Mouse (Mus musculus): ENCODE data around the gene Babam2. TPM values are rescaled to one million over a fixed set of nuclear protein-coding genes. Genes with fewer than 3 reads are reported as not detected.

Gene Babam2
- total RNA-seq (2021): 10 to 100 TPM; 37.5 to 48.5 TPM

GRCm38 (mm10) chr5:31697644-31698296 lies at the start of gene Babam2:
Gene Babam2, plus strand, starts transcription at chr5:31697684.
- peak; percentile 91 to 94 for DNase-seq (ENCODE audit: low spot score in 2 of 2)
- intact Hi-C loops (cut with DNase I): loop anchor here (2.0 to 5.0 kb wide), 3 partner anchors 125 to 437 kb away; partner anchors contain the start of gene Fosl2

GRCm38 (mm10) chr5:31650518-31651288 lies 46.8 kb upstream of the Babam2 start:
- intact Hi-C loops (cut with DNase I): no loop called here
- no peak for DNase-seq (ENCODE audit: low spot score in 2 of 2)

- no peak for DNase-seq (ENCODE audit: low spot score in 2 of 2)
- intact Hi-C loops (cut with DNase I): no loop called here
These were observed 41.7 kb upstream of the Babam2 start for GRCm38 (mm10) chr5:31655688-31656190.

- DNase-seq (ENCODE audit: low spot score in 2 of 2): no peak
- intact Hi-C loops (cut with DNase I): no loop called here
These were observed 31.3 kb upstream of the Babam2 start for GRCm38 (mm10) chr5:31666176-31666575.

GRCm38 (mm10) chr5:31668325-31668968 lies 29.0 kb upstream of the Babam2 start:
- intact Hi-C loops (cut with DNase I): no loop called here
- no peak for DNase-seq (ENCODE audit: low spot score in 2 of 2)

- DNase-seq (ENCODE audit: low spot score in 2 of 2): no peak
- intact Hi-C loops (cut with DNase I): no loop called here
These were observed 27.5 kb upstream of the Babam2 start for GRCm38 (mm10) chr5:31669984-31670383.

- DNase-seq (ENCODE audit: low spot score in 2 of 2): no peak
- intact Hi-C loops (cut with DNase I): no loop called here
These were observed 26.3 kb upstream of the Babam2 start for GRCm38 (mm10) chr5:31671137-31671536.

GRCm38 (mm10) chr5:31673431-31673830 lies 24.1 kb upstream of the Babam2 start:
- intact Hi-C loops (cut with DNase I): no loop called here
- no peak for DNase-seq (ENCODE audit: low spot score in 2 of 2)

GRCm38 (mm10) chr5:31678000-31678399 lies 19.5 kb upstream of the Babam2 start:
- no peak for DNase-seq (ENCODE audit: low spot score in 2 of 2)
- intact Hi-C loops (cut with DNase I): no loop called here

GRCm38 (mm10) chr5:31680183-31680582 lies 17.3 kb upstream of the Babam2 start:
- intact Hi-C loops (cut with DNase I): no loop called here

GRCm38 (mm10) chr5:31682305-31682704 lies 15.2 kb upstream of the Babam2 start:
- intact Hi-C loops (cut with DNase I): no loop called here
- DNase-seq (ENCODE audit: low spot score in 2 of 2): no peak

More at GRCm38 (mm10) chr5:31680183-31680582, 17.3 kb upstream of the Babam2 start:
- DNase-seq (ENCODE audit: low spot score in 2 of 2): no peak

GRCm38 (mm10) chr5:31686040-31686439 lies 11.4 kb upstream of the Babam2 start:
- intact Hi-C loops (cut with DNase I): no loop called here
- DNase-seq (ENCODE audit: low spot score in 2 of 2): no peak

GRCm38 (mm10) chr5:31687972-31688371 lies 9.5 kb upstream of the Babam2 start:
- DNase-seq (ENCODE audit: low spot score in 2 of 2): no peak
- intact Hi-C loops (cut with DNase I): no loop called here

GRCm38 (mm10) chr5:31693191-31693590 lies 4.3 kb upstream of the Babam2 start:
- DNase-seq (ENCODE audit: low spot score in 2 of 2): no peak
- intact Hi-C loops (cut with DNase I): no loop called here

- intact Hi-C loops (cut with DNase I): loop anchor here (5.0 kb wide), 2 partner anchors 125 to 285 kb away; no protein-coding TSS in a partner anchor
- DNase-seq (ENCODE audit: low spot score in 2 of 2): no peak
These were observed 377 bp upstream of the Babam2 start, which contains the start of gene Rbks for GRCm38 (mm10) chr5:31696971-31697643. Gene Rbks, minus strand, starts transcription at chr5:31697627.

- peak; percentile 82 to 83 for DNase-seq (ENCODE audit: low spot score in 2 of 2)
- intact Hi-C loops (cut with DNase I): loop anchor here (2.0 to 5.0 kb wide), 3 partner anchors 126 to 436 kb away; partner anchors contain the start of gene Fosl2
These were observed 828 bp downstream of the Babam2 start for GRCm38 (mm10) chr5:31698297-31698726.

- no peak for DNase-seq (ENCODE audit: low spot score in 2 of 2)
- intact Hi-C loops (cut with DNase I): loop anchor here (2.0 to 5.0 kb wide), 3 partner anchors 127 to 436 kb away; partner anchors contain the start of gene Fosl2
These were observed 1.4 kb downstream of the Babam2 start for GRCm38 (mm10) chr5:31698931-31699330.

- no peak for DNase-seq (ENCODE audit: low spot score in 2 of 2)
- intact Hi-C loops (cut with DNase I): loop anchor here (2.0 to 5.0 kb wide), 3 partner anchors 127 to 435 kb away; partner anchors contain the start of gene Fosl2
These were observed 1.9 kb downstream of the Babam2 start for GRCm38 (mm10) chr5:31699397-31699796.

GRCm38 (mm10) chr5:31704971-31705370 lies 7.5 kb downstream of the Babam2 start:
- intact Hi-C loops (cut with DNase I): no loop called here

More at GRCm38 (mm10) chr5:31704971-31705370, 7.5 kb downstream of the Babam2 start:
- DNase-seq (ENCODE audit: low spot score in 2 of 2): peak; percentile 57 to 74

Data from left cerebral cortex, postnatal 36 days (tissue).